Mouse (Mus musculus): ENCODE measurements around the gene Pou2f2.

DNA sequence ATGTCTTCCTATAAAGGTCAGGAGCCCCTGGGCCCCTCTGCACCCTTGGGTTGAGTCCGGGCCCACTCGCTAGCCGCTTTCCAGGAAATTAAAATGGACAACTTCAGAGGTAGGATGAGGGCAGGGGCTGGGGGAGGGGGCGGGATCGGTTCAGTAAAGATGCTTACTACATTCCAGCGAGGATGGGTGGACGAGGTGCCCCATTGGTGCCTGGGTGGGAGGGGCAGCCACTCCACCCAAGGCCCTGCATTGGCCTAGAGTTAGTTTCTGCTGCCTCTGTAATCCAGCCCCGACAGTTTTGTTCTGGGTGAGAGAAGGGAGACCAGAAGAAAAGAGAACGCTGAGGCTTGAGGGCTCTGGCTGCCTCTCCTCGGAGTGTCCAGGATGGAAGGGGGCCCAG, 89.7 kb downstream of the Pou2f2 start:
- TF ChIP-seq GATA1 (IDR thresholded peaks at IDR 0.05; ENCODE audit: borderline replicate concordance, low read length) (no peak), FLI1 (IDR thresholded peaks at IDR 0.05; ENCODE audit: low read length) (no peak)
